Mouse (Mus musculus): ENCODE measurements around the gene As3mt.
"Not testable (repeated sequence)": the region's sequence is repeated elsewhere in the genome, so short reads cannot be mapped to it uniquely, and the experiment has no call there.

As3mt gene

GRCm38 (mm10) chr19:46727945-46728540 is 20.8 kb downstream of the As3mt start:
- H3K4me1 ChIP-seq (replicated peaks; ENCODE audit: low read depth, low read length): peaks cover 13% of the 10 kb centered on the region
- TF ChIP-seq POU5F1 (IDR thresholded peaks at IDR 0.05; ENCODE audit: borderline replicate concordance, low read length) (no peak), NANOG (IDR thresholded peaks at IDR 0.05; ENCODE audit: borderline replicate concordance, low read length) (no peak), CTCF (conservative IDR thresholded peaks at IDR 0.05; ENCODE audit: low read length) (no peak)
- no peaks in the 10 kb centered on the region for H3K27me3 ChIP-seq (ENCODE audit: insufficient read depth, low read length)
- no peaks in the 10 kb centered on the region for H3K9me3 ChIP-seq (ENCODE audit: low read length)
- no peak overlapping the region for H3K4me3 ChIP-seq (replicated peaks; ENCODE audit: low read length)
- peaks cover 17% of the 10 kb centered on the region for H3K36me3 ChIP-seq (ENCODE audit: insufficient read depth, low read length)

- Histone ChIP-seq H3K9me3 (ENCODE audit: low read length) (no peaks in the 10 kb centered on the region), H3K4me1 (replicated peaks; ENCODE audit: low read depth, low read length) (peaks cover 13% of the 10 kb centered on the region), H3K4me3 (replicated peaks; ENCODE audit: low read length) (no peak overlapping the region), H3K27me3 (ENCODE audit: insufficient read depth, low read length) (no peaks in the 10 kb centered on the region), H3K36me3 (ENCODE audit: insufficient read depth, low read length) (peaks cover 25% of the 10 kb centered on the region)
- TF ChIP-seq CTCF (conservative IDR thresholded peaks at IDR 0.05; ENCODE audit: low read length): no peak
- no peak for TF ChIP-seq NANOG (IDR thresholded peaks at IDR 0.05; ENCODE audit: borderline replicate concordance, low read length)
- TF ChIP-seq POU5F1 (IDR thresholded peaks at IDR 0.05; ENCODE audit: borderline replicate concordance, low read length): no peak
Measured at GRCm38 (mm10) chr19:46728909-46729308, 21.7 kb downstream of the As3mt start.

GRCm38 (mm10) chr19:46731351-46731750 is 24.1 kb downstream of the As3mt start:
- Histone ChIP-seq H3K36me3 (ENCODE audit: insufficient read depth, low read length) (peaks cover 29% of the 10 kb centered on the region), H3K27me3 (ENCODE audit: insufficient read depth, low read length) (no peaks in the 10 kb centered on the region), H3K4me3 (replicated peaks; ENCODE audit: low read length) (no peak overlapping the region), H3K4me1 (replicated peaks; ENCODE audit: low read depth, low read length) (peaks cover 11% of the 10 kb centered on the region), H3K9me3 (ENCODE audit: low read length) (no peaks in the 10 kb centered on the region)
- no peak for TF ChIP-seq CTCF (conservative IDR thresholded peaks at IDR 0.05; ENCODE audit: low read length)
- TF ChIP-seq NANOG (IDR thresholded peaks at IDR 0.05; ENCODE audit: borderline replicate concordance, low read length): no peak
- TF ChIP-seq POU5F1 (IDR thresholded peaks at IDR 0.05; ENCODE audit: borderline replicate concordance, low read length): no peak

- not testable (repeated sequence) for H3K9me3 ChIP-seq (ENCODE audit: low read length); H3K4me3 ChIP-seq (replicated peaks; ENCODE audit: low read length); H3K27me3 ChIP-seq (ENCODE audit: insufficient read depth, low read length); H3K4me1 ChIP-seq (replicated peaks; ENCODE audit: low read depth, low read length)
- H3K36me3 ChIP-seq (ENCODE audit: insufficient read depth, low read length): peaks cover 32% of the 10 kb centered on the region
- peak; percentile 13; the same call in 1 of the 2 replicates for TF ChIP-seq CTCF (conservative IDR thresholded peaks at IDR 0.05; ENCODE audit: low read length)
Measured at GRCm38 (mm10) chr19:46732673-46733072, 25.4 kb downstream of the As3mt start.

- Histone ChIP-seq H3K4me3 (replicated peaks; ENCODE audit: low read length) (no peak overlapping the region), H3K9me3 (ENCODE audit: low read length) (no peaks in the 10 kb centered on the region), H3K36me3 (ENCODE audit: insufficient read depth, low read length) (peaks cover 29% of the 10 kb centered on the region), H3K4me1 (replicated peaks; ENCODE audit: low read depth, low read length) (peaks cover 5% of the 10 kb centered on the region; the same call in 1 of the 2 replicates), H3K27me3 (ENCODE audit: insufficient read depth, low read length) (no peaks in the 10 kb centered on the region)
- no peak for TF ChIP-seq NANOG (IDR thresholded peaks at IDR 0.05; ENCODE audit: borderline replicate concordance, low read length)
- no peak for TF ChIP-seq CTCF (conservative IDR thresholded peaks at IDR 0.05; ENCODE audit: low read length)
- no peak for TF ChIP-seq POU5F1 (IDR thresholded peaks at IDR 0.05; ENCODE audit: borderline replicate concordance, low read length)
Measured at GRCm38 (mm10) chr19:46733626-46734025, 26.4 kb downstream of the As3mt start.

- Histone ChIP-seq H3K9me3 (ENCODE audit: low read length) (no peaks in the 10 kb centered on the region), H3K36me3 (ENCODE audit: insufficient read depth, low read length) (peaks cover 30% of the 10 kb centered on the region), H3K27me3 (ENCODE audit: insufficient read depth, low read length) (no peaks in the 10 kb centered on the region), H3K4me3 (replicated peaks; ENCODE audit: low read length) (no peak overlapping the region), H3K4me1 (replicated peaks; ENCODE audit: low read depth, low read length) (peaks cover 5% of the 10 kb centered on the region; the same call in 1 of the 2 replicates)
- TF ChIP-seq CTCF (conservative IDR thresholded peaks at IDR 0.05; ENCODE audit: low read length): no peak
Measured at GRCm38 (mm10) chr19:46735241-46735640, 28.0 kb downstream of the As3mt start.

DNA sequence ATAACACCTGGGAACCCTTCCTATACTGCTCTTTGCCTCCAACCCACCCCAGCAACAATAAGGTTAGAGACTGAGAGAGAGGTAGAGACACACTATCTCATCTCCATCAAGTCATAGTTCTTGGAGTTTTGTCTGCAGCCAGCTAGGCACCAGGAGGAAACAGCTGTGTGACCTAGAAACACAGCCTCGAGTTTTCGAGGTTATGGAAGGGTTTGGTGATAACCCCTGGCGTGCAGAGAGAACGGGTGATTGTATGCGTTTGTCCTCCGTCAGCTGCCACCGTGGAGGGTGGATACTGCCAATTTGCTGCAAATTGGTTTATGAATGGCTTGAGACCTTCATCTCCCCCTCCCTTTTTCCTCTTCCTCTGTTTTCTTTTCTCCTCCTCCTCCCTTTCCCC is 29.8 kb downstream of the As3mt start:
- H3K9me3 ChIP-seq (ENCODE audit: low read length): no peaks in the 10 kb centered on the region
- TF ChIP-seq NANOG (IDR thresholded peaks at IDR 0.05; ENCODE audit: borderline replicate concordance, low read length) (no peak), CTCF (conservative IDR thresholded peaks at IDR 0.05; ENCODE audit: low read length) (no peak), POU5F1 (IDR thresholded peaks at IDR 0.05; ENCODE audit: borderline replicate concordance, low read length) (no peak)
- H3K4me3 ChIP-seq (replicated peaks; ENCODE audit: low read length): no peak overlapping the region
- H3K4me1 ChIP-seq (replicated peaks; ENCODE audit: low read depth, low read length): peaks cover 5% of the 10 kb centered on the region
- H3K36me3 ChIP-seq (ENCODE audit: insufficient read depth, low read length): peaks cover 28% of the 10 kb centered on the region
- no peaks in the 10 kb centered on the region for H3K27me3 ChIP-seq (ENCODE audit: insufficient read depth, low read length)

GRCm38 (mm10) chr19:46740341-46741008 is 33.2 kb downstream of the As3mt start:
- TF ChIP-seq CTCF (conservative IDR thresholded peaks at IDR 0.05; ENCODE audit: low read length): peak; percentile 89
- no peak for TF ChIP-seq POU5F1 (IDR thresholded peaks at IDR 0.05; ENCODE audit: borderline replicate concordance, low read length)
- no peak for TF ChIP-seq NANOG (IDR thresholded peaks at IDR 0.05; ENCODE audit: borderline replicate concordance, low read length)
- no peak overlapping the region for H3K4me3 ChIP-seq (replicated peaks; ENCODE audit: low read length)
- no peaks in the 10 kb centered on the region for H3K27me3 ChIP-seq (ENCODE audit: insufficient read depth, low read length)
- peaks cover 15% of the 10 kb centered on the region for H3K36me3 ChIP-seq (ENCODE audit: insufficient read depth, low read length)
- H3K9me3 ChIP-seq (ENCODE audit: low read length): no peaks in the 10 kb centered on the region
- peaks cover 1% of the 10 kb centered on the region for H3K4me1 ChIP-seq (replicated peaks; ENCODE audit: low read depth, low read length)

DNA sequence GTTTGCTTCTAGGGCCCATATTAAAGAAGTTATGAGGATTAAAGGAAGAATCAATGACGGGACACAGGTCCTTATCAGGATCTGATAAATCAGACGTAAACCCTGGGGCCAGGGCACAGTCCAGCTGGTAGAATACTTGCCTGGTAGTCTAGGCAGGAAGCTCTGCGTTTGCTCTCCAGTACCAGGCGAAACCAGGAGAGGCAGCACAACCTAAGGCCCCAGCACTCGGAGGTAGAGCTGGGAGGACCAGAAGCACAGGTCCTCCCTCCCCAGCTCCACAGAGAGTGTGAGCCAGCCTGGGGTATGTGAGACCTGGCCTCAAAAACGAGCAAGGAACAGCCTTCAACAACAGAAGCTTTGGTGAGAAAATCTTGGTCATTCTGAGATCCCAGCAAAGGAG is 34.3 kb downstream of the As3mt start:
- Histone ChIP-seq H3K4me1 (replicated peaks; ENCODE audit: low read depth, low read length) (no peaks in the 10 kb centered on the region; the same call in 1 of the 2 replicates), H3K36me3 (ENCODE audit: insufficient read depth, low read length) (peaks cover 15% of the 10 kb centered on the region), H3K4me3 (replicated peaks; ENCODE audit: low read length) (no peak overlapping the region), H3K9me3 (ENCODE audit: low read length) (no peaks in the 10 kb centered on the region), H3K27me3 (ENCODE audit: insufficient read depth, low read length) (no peaks in the 10 kb centered on the region)
- TF ChIP-seq CTCF (conservative IDR thresholded peaks at IDR 0.05; ENCODE audit: low read length) (peak; percentile 36), POU5F1 (IDR thresholded peaks at IDR 0.05; ENCODE audit: borderline replicate concordance, low read length) (no peak), NANOG (IDR thresholded peaks at IDR 0.05; ENCODE audit: borderline replicate concordance, low read length) (no peak)
